Mouse (Mus musculus): ENCODE results near the gene Slc7a14.
"Not testable (repeated sequence)": the region's sequence is repeated elsewhere in the genome, so short reads cannot be mapped to it uniquely, and the experiment has no call there.

The Slc7a14 gene

GRCm38 (mm10) chr3:31309934-31310787 is at the start of gene Slc7a14:
Gene Slc7a14, minus strand, starts transcription at chr3:31310378.
- DNase-seq (ENCODE audit: inconsistent ontology term), result no peak

GRCm38 (mm10) chr3:31346540-31346939 is 36.4 kb upstream of the Slc7a14 start:
- DNase-seq (ENCODE audit: inconsistent ontology term), result no peak

GRCm38 (mm10) chr3:31345766-31346165 is 35.6 kb upstream of the Slc7a14 start:
- DNase-seq (ENCODE audit: inconsistent ontology term), result no peak

DNA sequence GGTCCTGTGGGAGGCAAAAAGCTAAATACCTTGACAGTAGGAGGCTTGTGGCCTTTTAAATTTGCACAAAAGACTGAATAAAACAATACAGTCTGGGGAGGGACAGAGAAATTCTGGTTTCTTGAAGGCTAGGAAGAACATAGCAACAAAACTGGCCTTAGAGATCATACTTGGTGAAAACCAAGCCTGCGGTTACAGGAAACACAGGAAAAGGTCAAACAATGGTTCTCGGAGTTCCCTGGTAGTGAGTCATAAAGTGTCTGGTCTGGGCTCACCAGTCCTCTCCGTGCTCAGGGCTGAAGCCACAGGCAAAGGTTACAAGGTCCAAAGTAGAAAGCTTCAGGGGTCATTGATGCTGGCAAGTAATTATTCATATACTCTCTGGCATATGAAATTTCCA is 29.1 kb upstream of the Slc7a14 start:
- DNase-seq (ENCODE audit: inconsistent ontology term), result peak; percentile 16

DNA sequence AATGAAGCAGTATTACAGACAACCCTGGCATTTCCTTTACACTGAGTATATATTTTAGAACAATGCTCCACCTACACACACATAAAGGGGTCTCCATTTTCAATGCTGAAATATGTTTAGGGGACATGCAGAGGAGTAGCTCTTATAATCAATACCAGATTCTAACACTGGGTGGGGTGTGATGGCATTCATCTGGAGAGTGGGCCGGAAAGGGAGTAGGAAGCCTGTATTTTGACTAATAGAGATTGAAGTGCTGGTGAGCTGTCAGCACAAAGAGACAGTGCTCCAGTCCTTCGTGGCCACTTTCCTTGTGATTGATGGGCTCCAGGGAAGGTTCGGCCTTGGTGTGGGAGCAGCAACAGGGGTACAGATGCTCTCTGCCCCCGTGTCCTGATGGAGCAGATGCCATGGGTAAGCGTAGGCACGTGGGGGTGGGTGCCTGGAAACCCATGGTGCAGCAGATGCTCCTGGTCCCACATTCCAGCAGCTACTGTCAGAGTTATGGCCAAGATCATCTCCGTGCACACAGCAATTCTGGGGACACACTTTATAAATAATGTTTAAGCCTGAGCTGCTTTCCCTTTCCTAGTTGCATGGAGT is 18.2 kb upstream of the Slc7a14 start:
- no peak for DNase-seq (ENCODE audit: inconsistent ontology term)

DNA sequence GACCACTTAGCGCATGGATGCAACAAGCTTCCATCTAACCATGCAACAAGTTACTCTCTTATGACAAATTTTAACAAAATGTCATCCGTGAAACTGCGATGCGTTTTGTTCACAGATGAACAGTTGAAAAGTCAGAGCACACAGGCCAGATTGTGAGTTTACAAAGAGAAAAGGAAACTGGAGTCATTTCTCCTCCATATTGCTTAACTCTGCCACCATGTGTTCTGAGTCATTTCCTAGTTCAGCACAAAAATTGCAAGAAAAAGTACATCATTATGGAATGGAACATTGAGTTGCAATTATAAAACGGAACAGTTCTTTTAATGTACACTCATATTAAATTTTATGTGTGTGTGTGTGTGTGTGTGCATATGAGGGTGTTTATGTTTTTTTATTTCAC is 17.6 kb upstream of the Slc7a14 start:
- DNase-seq (ENCODE audit: inconsistent ontology term), result no peak

DNA sequence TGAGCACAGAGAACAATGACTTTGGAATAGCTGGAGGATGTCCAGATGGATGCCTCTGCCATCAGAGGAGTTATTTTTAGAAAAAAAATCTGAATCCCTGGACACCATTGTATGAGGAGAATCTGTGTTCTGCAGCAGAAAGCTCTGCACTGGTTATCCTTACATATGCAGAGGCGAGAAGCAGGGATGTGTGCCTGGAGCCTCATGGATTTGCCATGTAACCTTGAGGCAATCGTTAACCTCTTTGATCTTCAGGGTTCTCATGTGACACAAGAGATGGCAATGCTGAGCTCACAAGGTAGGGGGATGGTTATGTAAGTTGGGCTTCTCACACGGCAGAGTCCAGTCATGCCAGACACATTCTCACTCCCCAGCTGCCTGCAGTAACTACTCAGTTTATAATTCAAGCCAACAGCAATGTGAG is 14.1 kb upstream of the Slc7a14 start:
- peak; percentile 38 for DNase-seq (ENCODE audit: inconsistent ontology term)

DNA sequence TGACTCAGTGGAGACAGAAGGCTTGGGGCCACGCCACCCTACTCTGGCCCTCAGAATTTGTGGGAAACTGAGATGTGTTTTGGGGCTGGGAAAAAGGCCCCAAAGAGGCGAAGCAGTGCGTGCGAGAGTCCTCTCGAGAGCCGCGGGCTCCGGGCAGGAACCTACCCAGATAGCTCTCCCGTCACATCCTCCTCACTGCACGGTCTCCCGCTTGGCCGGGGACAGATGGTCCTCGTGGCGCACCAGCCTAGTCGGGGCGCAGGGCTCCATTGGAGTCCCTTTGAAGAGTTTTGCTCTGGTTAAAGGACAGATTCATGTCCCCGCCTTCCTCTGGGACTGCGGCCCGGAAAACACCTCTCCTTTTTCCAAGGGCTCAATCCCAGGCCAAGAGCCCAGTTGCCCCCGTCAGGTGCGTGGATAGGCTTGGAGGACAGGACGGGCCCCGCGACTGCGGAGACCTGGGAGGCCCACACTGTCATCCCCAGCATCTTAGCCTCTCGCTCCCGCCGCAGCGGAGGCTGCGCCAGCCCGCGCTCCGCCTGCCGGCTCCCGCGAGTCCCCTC is 726 bp downstream of the Slc7a14 start:
- DNase-seq (ENCODE audit: inconsistent ontology term), result no peak

DNA sequence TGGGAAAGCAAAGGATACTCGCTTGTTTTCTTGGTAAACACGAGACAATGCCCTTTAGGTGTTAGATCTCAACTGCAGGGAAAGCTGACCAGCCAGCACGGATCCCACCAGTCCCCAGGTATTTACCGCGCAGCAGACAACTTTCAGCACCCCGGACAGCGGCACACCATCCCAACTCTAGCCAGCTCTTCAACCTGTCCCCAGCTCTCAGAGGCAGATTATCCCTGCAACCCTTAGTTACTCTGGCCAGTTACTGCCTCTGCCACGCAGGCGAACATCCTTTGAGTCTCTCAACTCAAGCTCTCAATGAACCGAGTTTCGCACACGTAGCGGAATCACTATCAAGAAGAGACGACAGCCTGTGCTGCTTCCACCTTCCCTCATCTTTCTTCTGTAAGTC is 1.3 kb downstream of the Slc7a14 start:
- DNase-seq (ENCODE audit: inconsistent ontology term), result peak; percentile 59

- DNase-seq (ENCODE audit: inconsistent ontology term), result no peak
These were observed 2.2 kb downstream of the Slc7a14 start for GRCm38 (mm10) chr3:31307936-31308335.

DNA sequence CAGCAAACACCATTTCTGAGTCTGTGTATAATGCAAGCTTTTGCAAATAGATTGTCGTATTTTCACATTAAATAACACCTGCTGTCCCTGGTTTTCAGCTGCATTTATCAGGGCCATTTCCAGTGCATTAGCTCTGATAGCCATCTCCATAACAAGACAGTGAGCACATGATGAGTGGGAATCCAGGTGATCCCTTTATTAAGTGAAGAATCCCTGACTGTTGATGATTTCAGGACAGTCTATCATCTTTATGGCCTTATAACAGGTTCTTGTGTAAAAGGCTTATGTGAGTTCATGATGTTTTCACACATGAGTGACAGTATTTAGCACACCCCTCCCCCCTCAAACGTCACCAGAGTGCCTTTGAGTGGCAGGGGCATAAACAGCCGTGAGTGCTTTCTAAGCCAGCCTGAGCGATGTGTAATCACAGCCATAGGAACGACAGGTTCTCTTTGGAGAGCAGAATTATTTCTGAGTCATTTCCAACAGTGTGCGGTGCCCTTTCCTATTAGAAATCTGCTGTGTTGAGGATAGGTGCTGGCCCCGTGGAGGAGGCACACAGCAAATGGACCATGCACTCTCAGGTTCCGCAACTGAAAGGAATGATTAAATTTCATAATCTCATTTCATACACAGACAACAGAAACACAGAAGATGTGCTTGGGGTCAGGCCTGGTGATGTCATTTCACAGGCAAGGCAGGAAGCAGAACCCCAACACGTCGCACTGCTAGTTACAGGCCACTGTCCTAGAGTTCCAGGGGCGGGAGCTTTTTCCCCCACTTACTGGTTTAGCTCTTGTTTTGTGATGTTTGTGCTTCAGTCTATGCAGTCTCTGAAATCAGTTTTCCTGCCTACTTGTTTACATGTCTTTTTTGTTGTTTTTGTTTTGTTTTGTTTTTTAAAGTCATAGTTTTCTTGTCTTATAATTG is 18.2 kb downstream of the Slc7a14 start:
- DNase-seq (ENCODE audit: inconsistent ontology term), result no peak

DNA sequence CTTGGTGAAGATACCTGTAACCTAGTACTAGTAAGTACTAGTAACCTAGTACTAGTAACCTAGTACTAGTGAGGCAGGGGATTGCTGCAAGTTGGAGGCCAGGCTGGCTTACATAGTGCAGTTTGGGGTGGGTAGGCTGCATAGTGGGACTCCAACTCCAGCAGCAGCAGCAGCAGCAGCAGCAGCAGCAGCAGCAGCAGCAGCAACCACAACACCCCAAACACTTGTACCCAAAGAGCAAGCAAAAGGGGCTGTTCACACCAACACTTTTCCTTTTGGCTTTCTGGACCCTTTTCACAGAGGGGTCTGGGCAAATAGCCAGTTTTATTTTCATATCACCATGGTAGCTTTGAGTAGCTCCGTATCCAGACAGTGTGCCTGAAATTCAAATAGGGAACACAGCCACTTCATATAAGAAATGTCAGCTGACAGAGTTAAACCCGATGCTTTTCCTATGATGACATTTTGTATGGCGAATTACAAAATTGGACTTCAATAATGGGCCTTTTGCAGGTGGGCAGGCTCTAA is 22.7 kb downstream of the Slc7a14 start:
- no peak for DNase-seq (ENCODE audit: inconsistent ontology term)

DNA sequence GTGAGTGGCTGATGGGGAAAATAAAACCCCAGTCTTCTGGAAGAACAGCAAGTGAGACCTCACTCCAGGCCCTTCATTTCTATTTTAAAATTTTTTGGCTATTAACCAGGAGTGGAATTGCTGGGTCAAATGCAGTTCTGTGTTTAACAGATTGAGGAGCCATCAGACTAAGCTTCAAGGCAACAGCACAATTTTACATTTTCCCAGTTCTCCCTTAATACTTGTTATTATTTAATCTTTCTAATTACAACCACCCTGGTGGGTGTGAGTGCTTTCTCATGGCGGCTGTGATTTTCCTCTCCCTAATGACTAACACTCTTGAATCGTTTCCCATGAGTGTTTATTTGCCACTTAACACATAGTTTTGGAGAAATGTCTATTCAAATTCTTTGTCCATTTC is 29.1 kb downstream of the Slc7a14 start:
- DNase-seq (ENCODE audit: inconsistent ontology term), result no peak

DNA sequence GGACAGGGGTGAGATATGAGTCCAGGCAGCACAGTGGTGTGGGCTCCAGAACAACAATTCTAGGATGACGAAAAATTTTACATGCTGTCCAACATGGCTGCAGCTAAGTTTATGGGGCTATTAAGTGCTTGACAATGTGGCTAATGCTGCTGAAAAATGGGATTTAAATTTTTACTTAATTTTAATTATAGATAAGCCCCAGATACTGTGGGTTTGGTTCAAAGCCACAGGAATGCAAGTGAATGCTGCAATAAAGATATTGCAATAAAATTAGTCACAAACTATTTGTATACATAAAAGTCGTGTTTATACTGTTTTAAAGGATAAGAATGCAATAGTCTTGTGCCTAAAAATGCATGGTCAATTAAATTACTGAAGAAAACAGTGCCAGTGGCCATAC is 35.3 kb downstream of the Slc7a14 start:
- no peak for DNase-seq (ENCODE audit: inconsistent ontology term)

GRCm38 (mm10) chr3:31273247-31273646 is 36.9 kb downstream of the Slc7a14 start:
- not testable (repeated sequence) for DNase-seq (ENCODE audit: inconsistent ontology term)

DNA sequence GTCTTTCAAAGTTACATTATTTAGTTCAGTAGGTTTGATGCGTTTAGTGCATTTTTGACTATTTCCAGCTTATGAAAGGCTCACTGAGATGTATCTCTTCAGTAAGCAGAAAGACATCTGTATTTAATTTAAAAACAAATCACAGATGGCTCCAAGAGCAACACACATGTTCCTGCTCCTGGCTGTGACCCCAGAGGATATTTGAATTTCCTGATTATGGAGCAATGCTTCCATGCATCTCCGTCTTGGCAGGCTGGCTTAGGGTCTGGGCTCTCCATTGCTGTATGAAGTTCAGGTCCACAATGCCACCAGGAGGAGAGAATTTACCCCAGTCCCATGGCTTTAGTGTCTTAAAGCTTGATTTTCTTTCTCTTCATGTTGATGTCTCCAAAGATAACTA is 37.5 kb downstream of the Slc7a14 start:
- no peak for DNase-seq (ENCODE audit: inconsistent ontology term)

GRCm38 (mm10) chr3:31269551-31270317 is 40.4 kb downstream of the Slc7a14 start:
- no peak for DNase-seq (ENCODE audit: inconsistent ontology term)

- DNase-seq (ENCODE audit: inconsistent ontology term), result no peak
These were observed 42.3 kb downstream of the Slc7a14 start for GRCm38 (mm10) chr3:31267921-31268320.

DNA sequence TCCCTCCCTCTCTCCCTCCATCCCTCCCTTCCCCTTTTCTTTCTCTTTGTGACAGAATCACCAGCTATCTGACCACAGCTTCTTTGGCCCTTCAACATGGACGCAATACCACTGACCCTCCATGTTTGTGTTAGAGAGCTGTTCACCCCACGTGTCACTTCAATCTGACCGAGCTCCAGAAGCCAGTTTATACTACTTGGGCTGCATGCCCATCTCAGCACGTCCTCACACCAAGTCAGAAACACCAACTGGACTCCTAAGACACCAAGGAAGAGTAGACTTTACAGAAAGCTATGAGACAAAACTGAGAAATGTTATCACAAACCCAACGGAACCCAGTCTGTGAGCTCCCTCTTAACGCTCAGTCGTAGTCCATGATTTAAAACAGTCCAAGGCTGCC is 43.2 kb downstream of the Slc7a14 start:
- DNase-seq (ENCODE audit: inconsistent ontology term), result no peak

- no peak for DNase-seq (ENCODE audit: inconsistent ontology term)
These were observed 46.6 kb downstream of the Slc7a14 start for GRCm38 (mm10) chr3:31263535-31263934.

All from Muller cell, postnatal 12 days (primary cell).